Mouse (Mus musculus) stomach, postnatal 0 days (tissue): ENCODE measurements around the gene 5530401A14Rik.

Experiments used
- CTCF ChIP-seq: IDR thresholded peaks from 2 replicates; pipeline ENCODE4 v1.5.1; 2016; ENCODE audit warnings: antibody characterized with exemption, low read depth, mild to moderate bottlenecking, moderate library complexity
- EP300 ChIP-seq: optimal IDR thresholded peaks from 2 replicates; pipeline ENCODE3; 2016; ENCODE audit warnings: antibody characterized with exemption

- TF ChIP-seq CTCF: no peak
- no peak for TF ChIP-seq EP300
These were observed 77.0 kb downstream of the 5530401A14Rik start for GRCm38 (mm10) chr11:81937516-81937915.
